Mouse (Mus musculus): Measurements from ENCODE around the gene Olfr1116. TPM values are rescaled to one million over a fixed set of nuclear protein-coding genes. Genes with fewer than 3 reads are reported as not detected.

Gene Olfr1116
- polyA plus RNA-seq (2012; rRNA removed), result not detected in 2 replicates

DNA sequence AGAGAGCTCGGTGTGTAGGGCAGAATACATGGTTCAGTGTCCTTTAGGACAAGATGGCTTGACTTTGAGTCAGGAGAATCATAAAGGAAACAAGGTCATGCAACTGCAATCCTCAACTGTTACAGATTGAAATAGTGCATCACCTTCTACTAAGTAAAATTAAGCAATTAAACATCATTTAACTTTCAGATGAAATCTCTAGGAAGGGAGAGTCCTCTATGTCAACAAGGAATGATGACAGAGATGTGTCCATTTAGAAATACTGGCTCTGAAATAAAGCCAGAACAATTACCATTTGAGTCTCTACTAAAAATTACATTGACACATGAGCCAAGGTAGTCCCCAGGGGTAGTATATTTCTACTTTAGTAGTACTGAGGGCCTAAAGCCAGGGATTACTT lies at the start of gene Olfr1116:
Gene Olfr1116 (plus strand): TSS at position 301 of the 400 bp plus-strand sequence.

GRCm38 (mm10) chr2:87247713-87248112 lies 19.6 kb upstream of the Olfr1116 start, which contains the start of gene Olfr1115:
Olfr1115 (plus strand) TSS chr2:87248013.

GRCm38 (mm10) chr2:87307281-87307680 lies 39.9 kb downstream of the Olfr1116 start, which contains the start of gene Olfr1118:
Olfr1118 (plus strand) TSS chr2:87307581.

Other genes with a start within 250 kb of the Olfr1116 start
- not detected in 2 replicates for gene Olfr1104, start 240.5 kb upstream of the Olfr1116 start, polyA plus RNA-seq (2012; rRNA removed)
- not detected in 2 replicates for gene Olfr1105, start 231.0 kb upstream of the Olfr1116 start, polyA plus RNA-seq (2012; rRNA removed)
- gene Olfr1106, start 215.3 kb upstream of the Olfr1116 start, polyA plus RNA-seq (2012; rRNA removed), result not detected in 2 replicates
- not detected in 2 replicates for gene Olfr1107, start 191.7 kb upstream of the Olfr1116 start, polyA plus RNA-seq (2012; rRNA removed)
- not detected in 2 replicates for gene Olfr1109, start 171.5 kb upstream of the Olfr1116 start, polyA plus RNA-seq (2012; rRNA removed)
- gene Olfr259, start 153.0 kb upstream of the Olfr1116 start, polyA plus RNA-seq (2012; rRNA removed), result not detected in 2 replicates
- not detected in 2 replicates for gene Olfr1110, start 127.2 kb upstream of the Olfr1116 start, polyA plus RNA-seq (2012; rRNA removed)
- gene Olfr1111, start 114.9 kb upstream of the Olfr1116 start, polyA plus RNA-seq (2012; rRNA removed), result not detected in 2 replicates
- gene Olfr1112, start 79.7 kb upstream of the Olfr1116 start, polyA plus RNA-seq (2012; rRNA removed), result not detected in 2 replicates
- not detected in 2 replicates for gene Olfr1113, start 58.6 kb upstream of the Olfr1116 start, polyA plus RNA-seq (2012; rRNA removed)
- gene Olfr1115, start 19.5 kb upstream of the Olfr1116 start, polyA plus RNA-seq (2012; rRNA removed), result not detected in 2 replicates
- gene Olfr1118, start 40.0 kb downstream of the Olfr1116 start, polyA plus RNA-seq (2012; rRNA removed), result not detected in 2 replicates
- gene Olfr1120, start 87.3 kb downstream of the Olfr1116 start, polyA plus RNA-seq (2012; rRNA removed), result not detected in 2 replicates
- not detected in 2 replicates for gene Olfr1121, start 102.4 kb downstream of the Olfr1116 start, polyA plus RNA-seq (2012; rRNA removed)
- not detected in 2 replicates for gene Olfr1122, start 118.3 kb downstream of the Olfr1116 start, polyA plus RNA-seq (2012; rRNA removed)
- not detected in 2 replicates for gene Olfr1123, start 149.1 kb downstream of the Olfr1116 start, polyA plus RNA-seq (2012; rRNA removed)
- gene Olfr1124, start 162.7 kb downstream of the Olfr1116 start, polyA plus RNA-seq (2012; rRNA removed), result not detected in 2 replicates
- not detected in 2 replicates for gene Olfr1126, start 186.4 kb downstream of the Olfr1116 start, polyA plus RNA-seq (2012; rRNA removed)
- gene Pramel7, start 229.6 kb downstream of the Olfr1116 start, polyA plus RNA-seq (2012; rRNA removed), result not detected in 2 replicates
- not detected in 2 replicates for gene Pramel6, start 239.0 kb downstream of the Olfr1116 start, polyA plus RNA-seq (2012; rRNA removed)

Data from central nervous system, embryonic 18 days (tissue).